Mouse (Mus musculus): ENCODE measurements around the gene Ago3. TPM values are rescaled to one million over a fixed set of nuclear protein-coding genes. Genes with fewer than 3 reads are reported as not detected.

Gene Ago3
- polyA plus RNA-seq, 1 experiment from 2014 or later, result 11.5 TPM

GRCm38 (mm10) chr4:126322646-126323045 lies 106.7 kb downstream of the Ago3 start:
- 90% methylated on average over 13 of the region's 13 CpGs for WGBS
- no peak overlapping the region for H3K9ac ChIP-seq

DNA sequence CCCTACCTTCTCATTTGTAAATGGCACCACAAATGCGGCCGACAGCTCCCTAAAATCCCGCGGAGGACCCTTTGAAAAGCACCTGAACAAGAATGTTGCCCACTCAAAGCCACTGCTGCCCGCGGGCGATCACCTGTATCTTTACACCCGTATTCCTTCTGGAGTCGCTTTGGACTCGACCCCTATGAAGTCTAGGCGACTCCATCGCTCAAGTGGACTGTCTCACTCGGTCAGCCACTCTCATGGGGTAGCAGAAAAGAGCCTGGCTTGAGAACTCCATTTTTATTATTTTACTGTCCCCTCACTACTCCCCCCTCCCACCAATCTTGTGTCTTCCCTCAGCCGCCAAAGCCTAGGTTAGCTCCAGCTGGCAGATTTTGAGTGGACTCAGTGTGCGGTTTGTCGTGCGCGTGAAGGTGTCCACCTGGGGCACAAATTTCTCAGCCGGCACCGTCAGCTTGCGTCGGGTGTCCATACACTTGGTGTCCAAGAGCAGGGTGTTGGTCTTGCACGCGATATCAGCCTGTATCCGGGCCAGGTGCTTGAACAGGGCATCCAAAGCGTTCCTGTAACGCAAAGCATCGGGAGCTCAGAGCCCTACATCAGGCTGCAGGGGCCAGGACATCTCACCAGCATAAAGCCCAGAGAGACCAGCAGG lies 107.4 kb downstream of the Ago3 start:
- Histone ChIP-seq H3K9me3 (replicated peaks) (no peaks in the 10 kb centered on the region), H3K4me2 (peak overlapping the region; percentile 91), H3K4me1 (replicated peaks) (peaks cover 30% of the 10 kb centered on the region), H3K27me3 (peaks cover 29% of the 10 kb centered on the region), H3K36me3 (peaks cover 14% of the 10 kb centered on the region), H3K27ac (no peak overlapping the region), H3K4me3 (peak overlapping the region; percentile 98), H3K9ac (peak overlapping the region; percentile 44)
- WGBS, result 50% methylated on average over 28 of the region's 28 CpGs
- ATAC-seq (replicated peaks; ENCODE audit: insufficient number of reproducible peaks, insufficient read depth, low FRiP score, low read depth), result no peak

More at GRCm38 (mm10) chr4:126322646-126323045, 106.7 kb downstream of the Ago3 start:
- Histone ChIP-seq H3K27me3 (peaks cover 29% of the 10 kb centered on the region), H3K4me1 (replicated peaks) (peaks cover 30% of the 10 kb centered on the region), H3K36me3 (peaks cover 7% of the 10 kb centered on the region), H3K4me2 (no peak overlapping the region), H3K9me3 (replicated peaks) (no peaks in the 10 kb centered on the region), H3K27ac (no peak overlapping the region), H3K4me3 (no peak overlapping the region)
- no peak for ATAC-seq (replicated peaks; ENCODE audit: insufficient number of reproducible peaks, insufficient read depth, low FRiP score, low read depth)

- H3K9me3 ChIP-seq (replicated peaks), result no peaks in the 10 kb centered on the region
- under 1% methylated on average over 80 of the region's 80 CpGs for WGBS
- H3K27me3 ChIP-seq, result peaks cover 29% of the 10 kb centered on the region
Observed at GRCm38 (mm10) chr4:126321111-126321853, 108.1 kb downstream of the Ago3 start, which contains the start of gene Adprhl2. Gene Adprhl2 (minus strand): TSS chr4:126321703.

GRCm38 (mm10) chr4:126319806-126320205 lies 109.5 kb downstream of the Ago3 start:
- no peak overlapping the region for H3K4me2 ChIP-seq
- no peaks in the 10 kb centered on the region for H3K9me3 ChIP-seq (replicated peaks)
- no peak overlapping the region for H3K9ac ChIP-seq
- H3K4me1 ChIP-seq (replicated peaks), result peaks cover 33% of the 10 kb centered on the region
- peaks cover 18% of the 10 kb centered on the region for H3K27me3 ChIP-seq
- whole genome bisulfite sequencing, result 88% methylated on average over 6 of the region's 6 CpGs
- no peak overlapping the region for H3K27ac ChIP-seq
- H3K36me3 ChIP-seq, result peaks cover 25% of the 10 kb centered on the region
- ATAC-seq (replicated peaks; ENCODE audit: insufficient number of reproducible peaks, insufficient read depth, low FRiP score, low read depth), result no peak
- no peak overlapping the region for H3K4me3 ChIP-seq

More at GRCm38 (mm10) chr4:126321111-126321853, 108.1 kb downstream of the Ago3 start, which contains the start of gene Adprhl2:
- ATAC-seq (replicated peaks; ENCODE audit: insufficient number of reproducible peaks, insufficient read depth, low FRiP score, low read depth), result peak; percentile 84
- Histone ChIP-seq H3K4me3 (peak within 1 kb of the TSS; percentile 98), H3K27ac (peak within 1 kb of the TSS; percentile 83), H3K36me3 (peaks cover 20% of the 10 kb centered on the region), H3K4me1 (replicated peaks) (peaks cover 32% of the 10 kb centered on the region), H3K9ac (peak within 1 kb of the TSS; percentile 92), H3K4me2 (peak within 1 kb of the TSS; percentile 91)

DNA sequence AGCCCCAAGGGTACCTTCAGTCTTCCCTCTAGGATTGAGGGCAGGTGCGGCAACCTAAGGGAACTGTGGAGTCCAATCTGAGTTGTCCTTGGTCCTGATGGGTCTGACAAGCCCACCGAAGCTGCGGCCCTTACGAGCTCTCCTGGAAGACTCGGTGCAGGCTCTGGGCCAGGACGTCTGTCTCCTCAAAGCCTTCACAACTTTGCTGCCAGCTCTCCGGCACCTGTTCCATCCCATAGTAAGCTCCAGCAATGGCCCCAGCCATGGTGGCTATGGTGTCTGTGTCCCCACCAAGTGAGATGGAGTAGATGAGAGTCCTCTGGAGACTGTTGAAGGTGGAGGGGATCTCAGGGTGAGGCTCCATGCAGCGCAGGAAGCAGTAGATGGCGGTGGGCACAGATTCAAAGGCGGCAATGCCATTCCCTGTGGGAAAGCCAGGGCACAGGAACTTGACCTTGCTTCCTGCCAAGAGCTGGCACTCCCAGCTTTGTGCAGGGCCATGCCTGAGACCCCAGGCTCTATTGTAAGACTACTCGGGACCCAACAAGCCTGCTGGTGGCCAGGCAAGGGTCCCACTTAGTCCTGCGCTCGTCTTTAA lies 112.8 kb downstream of the Ago3 start:
- H3K27ac ChIP-seq, result no peak overlapping the region
- H3K27me3 ChIP-seq, result no peaks in the 10 kb centered on the region
- H3K4me1 ChIP-seq (replicated peaks), result peaks cover 33% of the 10 kb centered on the region
- no peak overlapping the region for H3K4me3 ChIP-seq
- H3K36me3 ChIP-seq, result peaks cover 25% of the 10 kb centered on the region
- no peak overlapping the region for H3K9ac ChIP-seq
- 88% methylated on average over 13 of the region's 13 CpGs for WGBS
- no peak overlapping the region for H3K4me2 ChIP-seq
- ATAC-seq (replicated peaks; ENCODE audit: insufficient number of reproducible peaks, insufficient read depth, low FRiP score, low read depth), result no peak
- no peaks in the 10 kb centered on the region for H3K9me3 ChIP-seq (replicated peaks)

DNA sequence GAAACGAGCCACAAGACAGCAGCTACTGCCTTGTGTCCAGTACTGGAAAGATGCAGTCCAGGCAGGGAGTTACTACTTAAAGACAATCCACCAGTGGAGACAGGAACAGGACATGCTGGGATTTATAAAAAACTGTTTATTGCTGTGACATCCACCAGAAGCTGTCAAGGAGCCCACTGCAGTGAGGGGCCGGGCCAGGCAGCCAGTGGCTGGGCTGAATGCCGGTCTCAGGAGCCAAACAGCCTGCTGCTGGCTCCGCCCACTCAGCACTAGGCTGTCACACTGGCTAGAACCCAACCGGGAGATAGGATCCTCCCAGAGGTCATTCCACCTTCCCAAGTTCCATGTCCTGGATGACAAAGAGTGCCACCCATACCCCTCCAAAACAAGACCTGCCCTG lies 113.4 kb downstream of the Ago3 start:
- no peaks in the 10 kb centered on the region for H3K9me3 ChIP-seq (replicated peaks)
- no peak overlapping the region for H3K9ac ChIP-seq
- no peaks in the 10 kb centered on the region for H3K27me3 ChIP-seq
- H3K36me3 ChIP-seq, result peaks cover 25% of the 10 kb centered on the region
- ATAC-seq (replicated peaks; ENCODE audit: insufficient number of reproducible peaks, insufficient read depth, low FRiP score, low read depth), result no peak
- no peak overlapping the region for H3K27ac ChIP-seq
- 32% methylated on average over 5 of the region's 5 CpGs for WGBS
- no peak overlapping the region for H3K4me3 ChIP-seq
- H3K4me2 ChIP-seq, result no peak overlapping the region
- H3K4me1 ChIP-seq (replicated peaks), result peaks cover 33% of the 10 kb centered on the region

DNA sequence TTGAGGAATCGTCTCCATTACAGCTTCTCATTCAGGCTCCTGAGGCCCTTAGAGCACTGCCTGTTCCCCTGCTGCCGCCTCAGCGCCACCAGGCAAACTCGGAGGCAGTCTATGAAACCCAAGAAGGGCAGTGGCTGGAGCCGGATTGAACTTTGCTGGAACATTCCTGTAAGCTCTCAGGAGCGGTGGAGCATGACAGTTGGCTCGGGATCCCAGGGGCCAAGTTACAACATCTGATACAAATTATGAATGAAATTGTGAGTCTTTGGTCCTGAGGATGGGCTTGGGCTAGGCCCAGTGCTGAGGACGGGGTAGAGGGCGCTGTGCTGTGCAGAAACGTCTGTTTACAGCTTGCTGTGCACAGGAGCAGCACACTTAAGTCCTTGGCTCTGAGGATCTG lies 115.0 kb downstream of the Ago3 start:
- Histone ChIP-seq H3K9me3 (replicated peaks) (no peaks in the 10 kb centered on the region), H3K4me3 (no peak overlapping the region), H3K4me1 (replicated peaks) (peaks cover 26% of the 10 kb centered on the region), H3K36me3 (peaks cover 25% of the 10 kb centered on the region), H3K27me3 (peaks cover 4% of the 10 kb centered on the region), H3K4me2 (no peak overlapping the region), H3K9ac (no peak overlapping the region), H3K27ac (0 out of 2 replicates have a peak overlapping the region, but pooled peaks have one; percentile 1)
- 57% methylated on average over 10 of the region's 10 CpGs for WGBS
- no peak for ATAC-seq (replicated peaks; ENCODE audit: insufficient number of reproducible peaks, insufficient read depth, low FRiP score, low read depth)

DNA sequence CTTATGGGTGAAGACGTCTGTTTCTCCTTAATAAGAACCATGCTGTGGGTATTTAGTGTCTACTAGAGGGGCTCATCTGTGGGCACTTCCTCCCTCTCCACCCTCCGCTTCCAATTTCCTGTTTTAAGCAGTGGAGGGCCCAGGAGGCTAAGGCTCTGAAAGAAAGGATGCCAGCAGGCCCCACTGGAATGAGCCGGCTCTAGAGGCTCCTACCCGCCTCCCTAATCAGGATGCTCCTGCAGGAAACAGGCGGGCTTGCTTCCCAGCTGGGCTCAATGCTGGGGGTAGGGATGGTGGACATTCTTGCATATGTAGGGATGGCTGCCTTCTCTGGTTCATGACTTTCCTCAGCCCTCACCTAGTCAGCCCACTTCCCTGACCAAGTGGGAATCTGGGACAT lies 116.2 kb downstream of the Ago3 start:
- no peak overlapping the region for H3K4me3 ChIP-seq
- no peak overlapping the region for H3K27ac ChIP-seq
- no peak for ATAC-seq (replicated peaks; ENCODE audit: insufficient number of reproducible peaks, insufficient read depth, low FRiP score, low read depth)
- H3K36me3 ChIP-seq, result peaks cover 24% of the 10 kb centered on the region
- H3K9me3 ChIP-seq (replicated peaks), result no peaks in the 10 kb centered on the region
- WGBS, result 56% methylated on average over 5 of the region's 5 CpGs
- peaks cover 5% of the 10 kb centered on the region for H3K27me3 ChIP-seq
- H3K4me1 ChIP-seq (replicated peaks), result peaks cover 29% of the 10 kb centered on the region
- H3K4me2 ChIP-seq, result no peak overlapping the region
- no peak overlapping the region for H3K9ac ChIP-seq

- peaks cover 5% of the 10 kb centered on the region for H3K27me3 ChIP-seq
- no peak overlapping the region for H3K4me2 ChIP-seq
- H3K27ac ChIP-seq, result no peak overlapping the region
- peaks cover 9% of the 10 kb centered on the region for H3K36me3 ChIP-seq
- 88% methylated on average over 16 of the region's 16 CpGs for WGBS
- peaks cover 29% of the 10 kb centered on the region for H3K4me1 ChIP-seq (replicated peaks)
- H3K4me3 ChIP-seq, result no peak overlapping the region
- ATAC-seq (replicated peaks; ENCODE audit: insufficient number of reproducible peaks, insufficient read depth, low FRiP score, low read depth), result no peak
- no peaks in the 10 kb centered on the region for H3K9me3 ChIP-seq (replicated peaks)
- no peak overlapping the region for H3K9ac ChIP-seq
Observed at GRCm38 (mm10) chr4:126311566-126312200, 117.7 kb downstream of the Ago3 start.

DNA sequence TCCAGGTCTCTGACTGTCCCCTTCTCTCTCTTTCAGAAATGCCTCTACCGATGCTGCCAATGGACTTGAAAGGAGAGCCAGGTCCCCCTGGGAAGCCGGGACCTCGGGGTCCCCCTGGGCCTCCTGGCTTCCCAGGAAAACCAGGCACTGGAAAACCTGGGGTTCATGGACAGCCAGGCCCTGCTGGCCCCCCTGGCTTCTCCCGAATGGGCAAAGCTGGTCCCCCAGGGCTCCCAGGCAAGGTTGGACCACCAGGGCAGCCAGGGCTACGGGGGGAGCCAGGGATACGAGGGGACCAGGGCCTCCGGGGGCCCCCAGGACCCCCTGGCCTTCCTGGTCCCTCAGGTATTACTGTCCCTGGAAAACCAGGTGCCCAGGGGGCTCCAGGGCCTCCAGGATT lies 119.0 kb downstream of the Ago3 start:
- Histone ChIP-seq H3K4me2 (no peak overlapping the region), H3K9ac (no peak overlapping the region), H3K4me3 (no peak overlapping the region), H3K9me3 (replicated peaks) (no peaks in the 10 kb centered on the region), H3K36me3 (no peaks in the 10 kb centered on the region; the same call in 1 of the 2 replicates), H3K27me3 (peaks cover 5% of the 10 kb centered on the region), H3K4me1 (replicated peaks) (peaks cover 18% of the 10 kb centered on the region), H3K27ac (no peak overlapping the region)
- WGBS, result 73% methylated on average over 7 of the region's 7 CpGs
- ATAC-seq (replicated peaks; ENCODE audit: insufficient number of reproducible peaks, insufficient read depth, low FRiP score, low read depth), result no peak

- H3K4me1 ChIP-seq (replicated peaks), result peaks cover 18% of the 10 kb centered on the region
- H3K9ac ChIP-seq, result 0 out of 2 replicates have a peak overlapping the region, but pooled peaks have one; percentile 14
- H3K36me3 ChIP-seq, result no peaks in the 10 kb centered on the region
- peak; percentile 56 for ATAC-seq (replicated peaks; ENCODE audit: insufficient number of reproducible peaks, insufficient read depth, low FRiP score, low read depth)
- H3K27ac ChIP-seq, result no peak overlapping the region
- peak overlapping the region; percentile 13 for H3K4me3 ChIP-seq
- peak overlapping the region; percentile 52 for H3K4me2 ChIP-seq
- 2% methylated on average over 7 of the region's 7 CpGs for WGBS
- no peaks in the 10 kb centered on the region for H3K9me3 ChIP-seq (replicated peaks)
- peaks cover 5% of the 10 kb centered on the region for H3K27me3 ChIP-seq
Observed at GRCm38 (mm10) chr4:126309922-126310309, 119.4 kb downstream of the Ago3 start.
